Mouse (Mus musculus): Measurements from ENCODE around the gene Grb2.
"Not testable (repeated sequence)": the region's sequence is repeated elsewhere in the genome, so short reads cannot be mapped to it uniquely, and the experiment has no call there.

The Grb2 gene

GRCm38 (mm10) chr11:115683326-115683725 lies 25.1 kb downstream of the Grb2 start:
- DNase-seq = no peak

DNA sequence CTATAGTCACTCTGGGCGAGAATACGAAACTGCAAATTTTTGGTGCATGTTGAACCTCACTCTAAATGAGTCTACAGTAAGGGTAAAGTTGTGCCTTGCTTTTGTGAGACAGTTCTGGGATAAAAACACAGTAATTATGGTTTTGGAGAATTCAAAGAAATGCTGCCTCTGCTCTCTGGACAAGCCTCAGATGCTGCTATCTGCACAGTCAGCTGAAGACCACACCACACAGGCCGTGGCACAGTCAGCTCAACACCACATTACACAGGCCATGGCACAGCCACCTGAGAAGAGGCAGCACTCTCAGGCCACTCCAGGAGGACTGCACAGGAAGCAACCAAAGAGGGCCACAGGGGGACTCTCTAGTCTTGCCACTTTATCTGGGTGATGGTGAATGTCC lies 26.0 kb downstream of the Grb2 start:
- DNase-seq = no peak

DNA sequence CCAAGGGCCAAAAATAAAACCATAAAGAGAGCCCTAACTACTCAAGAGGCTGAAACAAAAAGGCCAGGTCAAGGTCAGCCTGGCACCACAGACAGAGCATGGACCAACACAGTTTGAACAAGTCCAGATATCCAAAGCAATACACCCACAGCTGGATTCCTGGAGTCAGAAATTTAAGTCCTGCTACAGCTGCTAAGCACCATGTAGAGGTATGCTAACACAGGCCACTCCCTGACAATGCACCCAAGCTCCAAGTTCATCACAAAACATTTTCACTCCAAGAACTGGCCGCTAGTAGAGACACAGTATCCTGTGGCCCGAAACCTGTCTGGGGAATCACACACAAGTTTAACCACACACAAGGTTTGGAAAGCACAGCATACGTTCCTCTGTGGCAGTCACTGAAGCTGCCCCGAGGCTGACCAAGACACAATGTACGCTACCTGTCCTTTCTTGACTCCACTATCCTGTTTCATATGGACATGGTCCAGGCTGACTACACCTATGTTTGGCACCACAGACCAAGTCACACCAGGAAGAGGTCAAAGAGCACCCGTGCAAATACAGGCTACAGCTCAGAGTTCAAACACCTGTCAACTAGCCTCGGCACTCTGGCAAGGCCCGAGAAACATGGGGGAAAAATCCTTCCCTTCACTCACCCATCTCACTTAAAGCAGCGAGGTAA lies 28.7 kb downstream of the Grb2 start:
- DNase-seq = no peak

- no peak for DNase-seq
Observed at GRCm38 (mm10) chr11:115678861-115679260, 29.5 kb downstream of the Grb2 start.

DNA sequence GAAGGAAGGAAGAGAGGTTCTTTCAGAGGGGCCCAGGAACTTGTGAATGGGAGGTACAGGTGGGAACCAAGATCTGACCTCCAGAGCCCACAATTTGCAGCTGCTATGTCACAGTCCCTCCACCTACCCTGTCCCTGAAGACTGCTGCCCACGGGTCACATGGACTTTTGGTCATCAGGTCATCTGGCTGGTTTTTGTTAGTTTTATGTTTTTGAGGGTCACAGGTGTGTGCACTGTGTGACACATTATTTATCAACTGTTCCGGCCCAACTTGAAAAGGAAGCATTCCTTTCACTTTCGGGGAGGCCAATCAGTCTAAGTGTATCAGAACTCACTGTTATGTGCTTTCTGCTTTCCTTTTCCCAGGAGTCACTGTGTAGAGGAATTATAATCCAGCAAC lies 30.9 kb downstream of the Grb2 start:
- no peak for DNase-seq

DNA sequence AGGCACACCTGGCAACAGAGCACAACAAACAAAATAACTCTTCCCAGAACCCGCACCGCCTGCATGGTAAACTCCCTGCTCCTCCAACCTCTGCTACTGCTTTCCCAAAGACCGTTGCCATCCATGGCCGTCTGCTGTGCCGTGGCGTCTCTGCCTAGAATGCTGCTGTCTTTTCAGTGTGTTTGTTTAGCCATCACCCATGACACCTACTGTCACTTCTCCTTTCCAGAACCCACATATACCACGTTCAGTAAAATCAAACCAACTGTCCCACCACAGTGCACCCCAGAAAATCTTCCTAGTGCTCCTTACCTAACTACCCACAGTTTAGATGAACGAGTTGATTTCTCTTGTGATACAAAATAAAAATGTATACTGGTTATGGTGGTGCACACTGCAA lies 31.7 kb downstream of the Grb2 start:
- no peak for DNase-seq

GRCm38 (mm10) chr11:115674235-115674865 lies 34.0 kb downstream of the Grb2 start:
- no peak for DNase-seq

GRCm38 (mm10) chr11:115673471-115674234 lies 34.7 kb downstream of the Grb2 start:
- no peak for DNase-seq

DNA sequence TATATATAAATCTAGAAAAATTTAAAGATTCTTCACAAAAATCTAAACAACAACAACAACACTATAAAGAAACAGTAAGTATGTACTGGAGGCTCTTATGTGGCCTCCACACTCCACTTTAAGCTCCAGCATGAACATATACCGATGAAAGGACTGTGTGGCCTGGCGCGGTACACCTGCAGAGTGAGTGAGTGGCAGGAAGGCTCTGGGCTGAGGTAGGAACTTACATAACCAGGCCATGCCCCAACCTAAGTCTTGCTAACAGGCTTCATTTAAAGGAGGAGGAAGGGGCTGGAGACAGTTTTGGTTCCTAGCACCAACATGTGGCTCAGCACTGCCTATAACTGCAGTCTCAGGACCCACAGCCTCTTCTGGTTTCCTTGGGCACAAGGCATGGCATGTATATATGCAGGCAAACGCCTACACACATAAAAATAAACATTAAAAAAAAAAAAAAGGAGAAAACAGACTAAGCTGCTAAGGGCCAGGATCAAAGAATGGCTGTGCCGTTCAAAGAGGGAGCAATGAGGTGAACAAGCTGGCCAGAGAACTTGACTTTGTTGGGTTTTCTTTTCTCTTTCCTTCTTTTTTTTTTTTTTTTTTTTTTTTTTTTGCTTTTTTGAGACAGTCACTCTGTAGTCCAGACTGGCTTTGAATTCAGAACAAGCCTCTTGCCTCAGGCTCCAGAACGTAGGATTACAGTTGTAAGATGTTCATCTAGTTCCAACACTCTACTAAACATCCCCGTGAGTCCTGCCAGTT lies 36.0 kb downstream of the Grb2 start:
- DNase-seq = no peak

GRCm38 (mm10) chr11:115670451-115671050 lies 37.8 kb downstream of the Grb2 start:
- peak; percentile 38 for DNase-seq

GRCm38 (mm10) chr11:115663676-115664335 lies 44.6 kb downstream of the Grb2 start:
- no peak for DNase-seq

GRCm38 (mm10) chr11:115660376-115660775 lies 48.0 kb downstream of the Grb2 start:
- no peak for DNase-seq

DNA sequence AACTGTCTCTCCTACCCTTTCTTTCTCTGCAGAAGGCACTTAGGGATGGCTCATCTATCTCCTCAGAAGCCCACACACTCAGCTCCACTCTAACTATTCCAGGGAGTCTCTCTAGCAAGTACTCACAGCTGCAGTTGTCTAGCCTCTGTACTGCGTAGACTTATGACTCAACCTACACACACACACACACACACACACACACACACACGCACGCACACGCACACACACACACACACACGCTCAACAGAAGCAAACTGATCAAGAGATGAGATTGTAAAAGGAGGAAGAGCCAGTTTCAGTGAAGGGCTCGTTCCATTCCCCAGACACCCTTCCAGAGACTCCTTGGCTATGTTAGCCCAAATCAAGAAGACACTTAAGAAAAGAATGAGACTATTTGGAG lies 49.9 kb downstream of the Grb2 start:
- DNase-seq = no peak

DNA sequence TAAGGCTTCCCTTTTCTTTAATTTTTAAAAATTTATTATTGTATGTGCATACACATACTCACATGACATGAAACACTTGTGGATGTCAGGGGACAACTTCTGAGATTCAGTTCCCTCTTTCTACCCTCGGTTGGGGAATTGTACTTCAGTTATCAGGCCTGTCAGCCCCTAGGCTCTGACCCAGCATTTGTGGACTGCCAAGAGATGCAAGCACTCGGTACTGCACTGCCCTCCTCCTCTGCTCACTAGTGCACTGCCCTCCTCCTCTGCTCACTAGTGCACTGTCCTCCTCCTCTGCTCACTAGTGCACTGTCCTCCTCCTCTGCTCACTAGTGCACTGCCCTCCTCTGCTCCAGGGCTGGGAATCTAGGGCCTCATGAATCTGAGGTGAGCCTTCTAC lies 54.3 kb downstream of the Grb2 start:
- DNase-seq = no peak

- DNase-seq = no peak
Observed at GRCm38 (mm10) chr11:115653194-115653593, 55.2 kb downstream of the Grb2 start.

DNA sequence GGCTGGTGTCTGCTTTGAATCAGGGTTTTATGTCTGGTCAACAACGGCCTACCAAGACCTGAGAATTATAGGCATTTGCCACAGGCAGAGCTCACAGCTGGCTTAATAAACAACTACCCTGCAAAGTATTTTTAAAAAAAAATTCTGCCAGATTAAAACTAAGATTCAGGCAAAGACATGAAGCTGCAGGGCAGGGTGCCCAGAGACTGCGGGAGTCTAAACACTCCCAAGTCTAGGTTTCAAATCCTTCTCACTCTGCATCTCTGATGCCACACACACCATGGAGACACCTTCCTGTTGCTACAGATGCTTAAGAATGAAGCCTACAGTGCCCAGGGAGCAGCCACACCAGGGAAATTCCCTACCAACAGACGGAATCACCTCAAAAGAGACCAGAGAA lies 56.7 kb downstream of the Grb2 start:
- DNase-seq = no peak

GRCm38 (mm10) chr11:115649706-115650105 lies 58.7 kb downstream of the Grb2 start:
- no peak for DNase-seq

GRCm38 (mm10) chr11:115647459-115647858 lies 60.9 kb downstream of the Grb2 start:
- peak; percentile 83 for DNase-seq

DNA sequence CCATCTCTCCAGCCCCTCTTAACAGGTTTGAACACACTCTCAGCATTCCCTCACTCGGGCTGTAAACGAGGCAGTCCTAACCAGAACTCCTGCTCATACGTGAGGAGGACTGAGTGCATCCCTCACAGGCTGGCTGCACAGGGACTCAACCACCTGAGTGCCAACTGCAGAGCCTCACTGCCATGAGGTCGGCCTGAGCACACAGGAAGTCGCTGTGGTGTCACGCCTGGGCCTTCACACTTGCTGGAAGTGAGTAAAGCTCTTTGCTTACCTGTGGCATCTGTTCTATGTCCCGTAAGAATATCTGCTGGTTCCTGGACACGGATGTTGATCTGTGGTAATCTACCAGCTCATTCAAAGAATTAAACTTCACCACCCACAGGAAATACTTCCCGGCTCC lies 62.0 kb downstream of the Grb2 start:
- no peak for DNase-seq

DNA sequence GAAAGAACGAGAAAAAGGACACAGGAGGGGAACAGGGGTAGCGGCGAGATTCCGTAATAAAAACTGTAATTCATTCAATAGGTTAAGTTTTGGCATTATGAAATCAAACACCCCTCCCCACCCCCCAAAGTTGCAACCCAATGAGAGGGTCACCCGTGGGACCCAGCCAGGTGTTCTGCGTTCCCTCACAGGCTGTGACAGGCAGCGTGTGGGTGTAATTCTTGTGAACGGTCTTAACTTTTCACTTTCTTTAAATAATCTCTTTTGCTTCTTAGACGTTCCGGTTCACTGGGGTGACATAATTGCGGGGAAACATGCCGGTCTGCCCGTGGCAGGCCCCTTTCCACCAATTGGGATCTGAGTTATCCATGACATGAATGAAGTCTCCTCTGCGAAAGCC lies 62.9 kb downstream of the Grb2 start:
- not testable (repeated sequence) for DNase-seq

GRCm38 (mm10) chr11:115644308-115644707 lies 64.1 kb downstream of the Grb2 start:
- no peak for DNase-seq

DNA sequence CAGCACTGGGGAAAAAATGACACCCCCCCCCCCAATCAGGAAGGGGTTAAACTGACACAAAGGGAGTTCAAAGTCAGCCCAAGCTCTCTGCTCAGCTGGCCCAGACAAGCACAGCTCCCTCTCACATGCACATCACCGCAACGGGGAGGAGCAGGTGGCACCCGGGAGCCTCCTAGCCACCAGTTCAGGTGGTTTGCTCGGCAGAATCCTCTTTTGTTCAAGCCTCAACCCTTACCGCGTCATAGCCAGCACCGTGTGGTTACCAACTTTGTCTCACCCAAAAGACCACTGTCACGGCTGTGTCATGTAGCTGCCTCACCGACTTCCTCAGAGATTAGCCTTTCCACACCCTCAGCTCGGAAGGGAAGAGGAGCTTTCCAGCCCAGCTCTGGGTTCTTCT lies 65.1 kb downstream of the Grb2 start:
- DNase-seq = no peak

All from retina, postnatal 1 day (tissue).